Mouse (Mus musculus) heart, adult 2 months (tissue): ENCODE results near the gene Rbp4.

ENCODE experiments used
- CTCF ChIP-seq: fragments of 200-600 bp; IDR thresholded peaks from 2 replicates; pipeline ENCODE4 v1.8.1; 2022; ENCODE audit warnings: antibody characterized with exemption, mild to moderate bottlenecking, moderate library complexity
- EP300 ChIP-seq: fragments of 200-500 bp; IDR thresholded peaks from 2 replicates; pipeline ENCODE4 v1.6.1; 2011; ENCODE audit warnings: low read depth, low read length, control low read depth; ENCODE audit not compliant: insufficient read depth
- POLR2A ChIP-seq: fragments of 200-500 bp; IDR thresholded peaks from 2 replicates; pipeline ENCODE4 v1.6.1; 2011; ENCODE audit warnings: mild to moderate bottlenecking, low read depth, low read length, control low read depth; ENCODE audit not compliant: insufficient read depth

DNA sequence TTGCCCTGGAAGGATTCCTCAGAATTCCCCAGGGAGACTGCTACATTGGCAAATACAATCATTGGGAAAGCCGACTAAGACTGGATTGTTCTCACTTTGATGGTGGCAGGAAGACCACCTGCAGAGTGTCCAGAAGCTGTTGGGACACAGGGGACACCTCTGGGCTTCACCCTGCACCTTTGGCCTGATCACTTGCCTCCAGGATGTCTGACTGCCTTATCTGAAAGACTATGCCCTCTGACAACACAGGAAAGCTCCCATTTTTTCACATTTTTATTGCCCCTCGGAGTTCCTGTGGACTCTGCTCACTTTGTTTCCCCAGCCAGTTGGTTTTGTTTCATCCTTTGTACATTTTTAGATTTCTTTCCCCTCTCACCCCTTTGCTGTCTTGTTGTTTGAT lies 39.6 kb upstream of the Rbp4 start:
- TF ChIP-seq POLR2A: no peak
- no peak for TF ChIP-seq CTCF
- TF ChIP-seq EP300: no peak
